Mouse (Mus musculus) ES-Bruce4 (cell line): ENCODE measurements at regions not wholly inside any gene's neighbourhood (a gene's known extent, or its start where the extent isn't known, plus 50 kb on each side); places are given as distances from the start of the nearest gene placed in this dataset.

ENCODE experiments used
- H3K27ac ChIP-seq: 2 replicates; pipeline ENCODE4 v1.5.1; 2012; ENCODE audit warnings: low read length, inconsistent platforms; ENCODE audit not compliant: insufficient read depth
- H3K27me3 ChIP-seq: 2 replicates; pipeline ENCODE4 v1.6.1; 2012; ENCODE audit warnings: mild to moderate bottlenecking, low read length, inconsistent platforms; ENCODE audit not compliant: control insufficient read depth, poor library complexity, insufficient read depth, severe bottlenecking
- H3K36me3 ChIP-seq: 2 replicates; pipeline ENCODE4 v1.6.1; 2012; ENCODE audit warnings: inconsistent platforms, mild to moderate bottlenecking, low read length, moderate library complexity; ENCODE audit not compliant: control insufficient read depth, poor library complexity, insufficient read depth, severe bottlenecking
- H3K4me1 ChIP-seq: one replicate; pipeline ENCODE4 v1.8.1; 2011; ENCODE audit warnings: low read length; ENCODE audit not compliant: control insufficient read depth, insufficient read depth
- H3K4me3 ChIP-seq: 2 replicates; pipeline ENCODE4 v1.5.1; 2011; ENCODE audit warnings: low read depth, mild to moderate bottlenecking, low read length
- H3K9ac ChIP-seq: 2 replicates; pipeline ENCODE4 v1.6.1; 2012; ENCODE audit warnings: low read depth, mild to moderate bottlenecking, inconsistent platforms; ENCODE audit not compliant: poor library complexity, severe bottlenecking
- H3K9me3 ChIP-seq: replicated peaks from 2 replicates; pipeline ENCODE4 v1.6.1; 2012; ENCODE audit warnings: mild to moderate bottlenecking, low read length, inconsistent platforms; ENCODE audit not compliant: control insufficient read depth, poor library complexity, insufficient read depth, severe bottlenecking
- CTCF ChIP-seq: IDR thresholded peaks from one replicate; pipeline ENCODE4 v1.8.1; 2011; ENCODE audit warnings: low read depth, low read length
- EP300 ChIP-seq: IDR thresholded peaks from 2 replicates; pipeline ENCODE4 v1.6.1; 2011; ENCODE audit warnings: low read depth, low read length; ENCODE audit not compliant: insufficient read depth
- POLR2A ChIP-seq: IDR thresholded peaks from one replicate; pipeline ENCODE4 v1.8.1; 2011; ENCODE audit warnings: low read length; ENCODE audit not compliant: insufficient read depth

GRCm38 (mm10) chr7:136220245-136221167 lies 504.3 kb upstream of the Mki67 start:
- H3K4me3 ChIP-seq, result no peak overlapping the region
- H3K4me1 ChIP-seq, result peaks cover 2% of the 10 kb centered on the region
- no peaks in the 10 kb centered on the region for H3K36me3 ChIP-seq
- H3K27me3 ChIP-seq, result no peaks in the 10 kb centered on the region
- H3K9ac ChIP-seq, result no peak overlapping the region
- H3K27ac ChIP-seq, result no peak overlapping the region
- TF ChIP-seq CTCF (no peak), POLR2A (no peak), EP300 (no peak)
- H3K9me3 ChIP-seq, result no peaks in the 10 kb centered on the region

- TF ChIP-seq EP300, result no peak
- TF ChIP-seq POLR2A, result no peak
- no peak for TF ChIP-seq CTCF
- H3K9me3 ChIP-seq, result no peaks in the 10 kb centered on the region
- peaks cover 2% of the 10 kb centered on the region for H3K4me1 ChIP-seq
- no peak overlapping the region for H3K4me3 ChIP-seq
- no peak overlapping the region for H3K9ac ChIP-seq
- no peaks in the 10 kb centered on the region for H3K36me3 ChIP-seq
- no peaks in the 10 kb centered on the region for H3K27me3 ChIP-seq
- H3K27ac ChIP-seq, result no peak overlapping the region
Observed at GRCm38 (mm10) chr7:136221620-136222019, 505.5 kb upstream of the Mki67 start.

GRCm38 (mm10) chr7:136226031-136226430 lies 509.9 kb upstream of the Mki67 start:
- no peaks in the 10 kb centered on the region for H3K36me3 ChIP-seq
- H3K4me3 ChIP-seq, result no peak overlapping the region
- no peak overlapping the region for H3K27ac ChIP-seq
- H3K9ac ChIP-seq, result no peak overlapping the region
- H3K27me3 ChIP-seq, result no peaks in the 10 kb centered on the region
- H3K4me1 ChIP-seq, result no peaks in the 10 kb centered on the region
- TF ChIP-seq POLR2A, result no peak
- TF ChIP-seq EP300, result no peak
- no peaks in the 10 kb centered on the region for H3K9me3 ChIP-seq

- Histone ChIP-seq H3K27me3 (no peaks in the 10 kb centered on the region), H3K9ac (no peak overlapping the region)
Observed at GRCm38 (mm10) chr7:136228331-136228730, 512.2 kb upstream of the Mki67 start.

GRCm38 (mm10) chr7:136229592-136229991 lies 513.4 kb upstream of the Mki67 start:
- no peaks in the 10 kb centered on the region for H3K9me3 ChIP-seq
- H3K4me3 ChIP-seq, result no peak overlapping the region
- H3K4me1 ChIP-seq, result peaks cover 2% of the 10 kb centered on the region
- no peaks in the 10 kb centered on the region for H3K36me3 ChIP-seq
- H3K27me3 ChIP-seq, result no peaks in the 10 kb centered on the region
- no peak overlapping the region for H3K9ac ChIP-seq
- TF ChIP-seq CTCF (no peak), POLR2A (no peak)
- no peak overlapping the region for H3K27ac ChIP-seq

More at GRCm38 (mm10) chr7:136228331-136228730, 512.2 kb upstream of the Mki67 start:
- Histone ChIP-seq H3K4me3 (no peak overlapping the region), H3K27ac (no peak overlapping the region), H3K4me1 (peaks cover 2% of the 10 kb centered on the region), H3K9me3 (no peaks in the 10 kb centered on the region), H3K36me3 (no peaks in the 10 kb centered on the region)
- TF ChIP-seq CTCF, result no peak
- no peak for TF ChIP-seq POLR2A
- no peak for TF ChIP-seq EP300

GRCm38 (mm10) chr7:136232177-136232576 lies 516.0 kb upstream of the Mki67 start:
- no peak overlapping the region for H3K9ac ChIP-seq
- H3K9me3 ChIP-seq, result no peaks in the 10 kb centered on the region
- peaks cover 4% of the 10 kb centered on the region for H3K4me1 ChIP-seq
- no peak overlapping the region for H3K27ac ChIP-seq
- H3K36me3 ChIP-seq, result no peaks in the 10 kb centered on the region
- no peaks in the 10 kb centered on the region for H3K27me3 ChIP-seq
- TF ChIP-seq EP300 (no peak), POLR2A (no peak), CTCF (no peak)
- no peak overlapping the region for H3K4me3 ChIP-seq
